Mouse (Mus musculus): Measurements from ENCODE around the gene Ank2. TPM values are rescaled to one million over a fixed set of nuclear protein-coding genes. Genes with fewer than 3 reads are reported as not detected.
"Not testable (repeated sequence)": the region's sequence is repeated elsewhere in the genome, so short reads cannot be mapped to it uniquely, and the experiment has no call there.

The Ank2 gene
- polyA plus RNA-seq, 1 experiment from 2014 or later, result 165 TPM

DNA sequence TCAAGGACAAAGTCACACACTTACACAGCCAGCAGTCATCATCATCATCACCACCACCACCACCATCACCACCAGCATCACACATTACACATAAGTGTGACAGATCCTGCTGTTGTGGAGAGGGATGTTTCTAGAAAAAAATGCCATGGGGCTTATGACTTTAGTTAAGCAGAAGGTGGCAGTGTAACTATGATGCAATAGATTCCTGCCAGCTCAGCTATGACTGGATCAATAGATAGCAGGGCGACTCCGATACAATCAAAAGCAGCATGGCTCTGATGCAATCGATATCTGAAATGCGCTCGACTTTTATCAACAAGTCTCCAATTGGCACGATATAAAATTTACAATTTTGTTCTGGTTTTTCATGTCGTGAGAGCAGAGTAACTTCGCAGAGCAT, 172.8 kb downstream of the Ank2 start:
- H3K36me3 ChIP-seq, result no peaks in the 10 kb centered on the region
- no peak overlapping the region for H3K9ac ChIP-seq
- no peaks in the 10 kb centered on the region for H3K27me3 ChIP-seq
- H3K4me2 ChIP-seq, result no peak overlapping the region
- ATAC-seq (ENCODE audit: low FRiP score), result no peak
- H3K4me3 ChIP-seq, result no peak overlapping the region
- no peaks in the 10 kb centered on the region for H3K9me3 ChIP-seq
- H3K27ac ChIP-seq, result no peak overlapping the region
- H3K4me1 ChIP-seq (replicated peaks), result no peaks in the 10 kb centered on the region
- WGBS, result 85% methylated on average over 8 of the region's 8 CpGs

DNA sequence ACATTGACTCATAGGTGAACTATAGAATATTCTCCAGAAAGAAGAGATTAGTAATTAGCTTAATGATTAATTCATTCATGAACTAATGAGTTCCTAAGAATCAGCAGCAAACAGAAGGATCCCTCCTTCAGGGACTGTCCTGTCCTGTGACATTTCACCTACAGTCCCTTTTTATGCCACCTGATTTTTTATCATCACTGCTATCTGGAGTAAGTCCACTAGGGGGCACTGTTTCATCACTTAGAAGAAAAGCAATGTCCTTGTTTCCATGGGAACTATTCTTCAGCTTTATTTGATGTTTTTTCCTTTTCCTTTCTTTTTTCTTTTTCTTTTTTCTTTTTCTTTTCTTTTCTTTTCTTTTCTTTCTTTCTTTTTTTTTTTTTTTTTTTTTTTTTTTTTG, 176.3 kb downstream of the Ank2 start:
- Histone ChIP-seq H3K9ac (no peak overlapping the region), H3K36me3 (no peaks in the 10 kb centered on the region), H3K27me3 (no peaks in the 10 kb centered on the region), H3K4me1 (replicated peaks) (0 out of 2 replicates have a peak, but pooled peaks cover under 1% of the 10 kb centered on the region), H3K9me3 (no peaks in the 10 kb centered on the region), H3K4me3 (no peak overlapping the region), H3K27ac (no peak overlapping the region), H3K4me2 (no peak overlapping the region)
- no peak for ATAC-seq (ENCODE audit: low FRiP score)

DNA sequence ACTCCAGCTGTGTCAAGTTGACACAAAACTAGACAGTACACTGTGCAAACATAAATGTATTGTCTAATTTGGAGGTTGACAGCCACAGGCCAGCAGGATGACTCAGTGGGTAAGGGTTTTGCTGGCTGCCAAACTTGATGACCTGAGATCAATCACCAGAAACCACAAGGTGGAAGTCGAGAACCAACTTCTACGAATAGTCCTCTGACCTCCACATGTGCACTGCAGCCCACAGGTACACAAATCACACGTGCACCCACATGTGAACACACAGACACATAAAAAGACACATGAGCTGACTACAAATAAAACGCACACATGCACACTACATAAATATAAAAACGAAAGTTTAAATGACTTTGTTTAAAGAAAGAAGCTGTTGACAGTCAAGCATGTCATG, 177.5 kb downstream of the Ank2 start:
- ATAC-seq (ENCODE audit: low FRiP score), result no peak

DNA sequence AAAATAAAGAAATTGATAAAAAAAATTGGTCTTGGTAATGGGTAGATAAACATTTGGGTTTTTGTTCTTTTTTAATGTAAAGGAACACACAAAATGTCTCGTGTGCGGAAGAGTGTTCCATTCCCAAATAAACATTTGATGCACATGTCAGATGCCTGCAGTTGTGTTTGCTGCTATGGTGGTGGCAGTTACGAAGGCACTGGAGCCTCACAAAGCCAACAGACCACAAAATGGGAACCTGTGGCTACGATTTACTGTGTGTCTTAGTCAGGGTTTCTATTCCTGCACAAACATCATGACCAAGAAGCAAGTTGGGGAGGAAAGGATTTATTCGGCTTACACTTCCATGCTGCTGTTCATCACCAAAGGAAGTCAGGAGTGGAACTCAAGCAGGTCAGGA, 178.1 kb downstream of the Ank2 start:
- WGBS, result 91% methylated on average over 5 of the region's 5 CpGs
- H3K36me3 ChIP-seq; H3K4me2 ChIP-seq; H3K4me3 ChIP-seq; H3K4me1 ChIP-seq (replicated peaks); H3K27ac ChIP-seq; H3K9ac ChIP-seq; H3K9me3 ChIP-seq; H3K27me3 ChIP-seq; ATAC-seq (ENCODE audit: low FRiP score): not testable (repeated sequence)

More for the DNA sequence above, 177.5 kb downstream of the Ank2 start:
- Histone ChIP-seq H3K27me3 (no peaks in the 10 kb centered on the region), H3K9ac (no peak overlapping the region), H3K9me3 (no peaks in the 10 kb centered on the region), H3K4me1 (replicated peaks) (0 out of 2 replicates have a peak, but pooled peaks cover 7% of the 10 kb centered on the region), H3K27ac (no peak overlapping the region), H3K36me3 (no peaks in the 10 kb centered on the region), H3K4me2 (no peak overlapping the region), H3K4me3 (no peak overlapping the region)
- WGBS, result 78% methylated on average over 5 of the region's 5 CpGs

DNA sequence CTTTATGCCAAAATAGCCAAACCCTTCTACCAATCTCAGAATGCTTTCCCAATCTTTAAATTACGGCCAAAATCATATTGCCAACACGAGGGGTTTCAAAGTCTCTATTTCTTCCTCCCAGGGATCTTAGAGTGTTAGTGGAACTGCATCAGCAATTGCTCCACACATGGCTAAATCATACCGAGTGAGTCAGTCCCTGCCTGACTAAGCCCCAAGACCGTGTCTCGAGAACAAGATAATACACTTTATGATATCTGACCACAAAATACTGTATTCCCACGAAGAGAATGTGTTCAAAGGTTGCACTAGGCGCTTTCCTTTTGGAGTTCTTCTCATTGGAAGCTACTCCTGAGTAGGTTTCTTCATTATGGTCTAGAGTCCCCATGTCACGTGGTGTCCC, 178.8 kb downstream of the Ank2 start:
- no peak overlapping the region for H3K4me3 ChIP-seq
- H3K4me2 ChIP-seq, result no peak overlapping the region
- no peak for ATAC-seq (ENCODE audit: low FRiP score)
- 90% methylated on average over 8 of the region's 8 CpGs for WGBS
- H3K27ac ChIP-seq, result no peak overlapping the region
- H3K9ac ChIP-seq, result no peak overlapping the region
- H3K9me3 ChIP-seq, result no peaks in the 10 kb centered on the region
- 0 out of 2 replicates have a peak, but pooled peaks cover 7% of the 10 kb centered on the region for H3K4me1 ChIP-seq (replicated peaks)
- H3K36me3 ChIP-seq, result no peaks in the 10 kb centered on the region
- H3K27me3 ChIP-seq, result no peaks in the 10 kb centered on the region

DNA sequence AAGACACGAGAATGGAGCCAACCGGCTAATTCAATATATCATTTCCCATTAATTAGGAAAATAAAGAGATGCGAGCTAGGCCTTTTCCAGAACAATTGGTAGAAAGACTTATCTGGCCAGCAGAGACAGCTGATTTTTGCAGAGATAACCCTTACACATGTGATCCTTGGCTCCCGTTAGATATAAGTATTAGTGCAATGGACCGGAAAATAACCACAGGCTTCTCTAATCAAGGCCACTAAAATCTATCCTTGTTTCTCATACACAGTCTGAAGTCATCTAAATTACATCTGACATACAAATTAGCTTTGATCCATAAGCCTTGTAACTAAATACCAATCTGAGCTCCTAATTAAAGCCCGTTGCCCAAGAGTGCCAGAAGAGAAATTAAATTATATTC, 181.5 kb downstream of the Ank2 start:
- Histone ChIP-seq H3K27me3 (no peaks in the 10 kb centered on the region), H3K27ac (no peak overlapping the region), H3K9me3 (no peaks in the 10 kb centered on the region), H3K36me3 (no peaks in the 10 kb centered on the region), H3K4me3 (no peak overlapping the region), H3K4me1 (replicated peaks) (0 out of 2 replicates have a peak, but pooled peaks cover 7% of the 10 kb centered on the region), H3K4me2 (no peak overlapping the region), H3K9ac (no peak overlapping the region)
- no peak for ATAC-seq (ENCODE audit: low FRiP score)
- 56% methylated on average over 6 of the region's 6 CpGs for WGBS

DNA sequence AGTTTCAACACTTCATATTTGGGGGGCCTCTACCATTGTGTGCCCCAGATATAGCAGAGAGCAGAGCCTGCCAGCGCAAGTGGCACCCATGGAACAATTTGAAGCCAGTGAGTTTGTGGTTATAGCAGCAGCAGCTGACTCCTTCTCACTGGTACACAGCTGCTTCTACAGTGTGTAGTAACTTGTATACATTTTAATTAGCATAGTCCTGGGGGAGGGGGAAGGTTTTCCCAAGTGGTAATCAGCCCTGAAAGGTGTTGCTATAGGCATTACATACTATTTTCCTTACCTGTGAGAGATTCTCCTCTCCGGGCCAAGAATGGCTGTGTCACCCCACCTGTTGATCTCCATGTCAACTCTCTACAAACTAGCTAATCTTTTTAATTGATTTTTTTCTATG, 182.4 kb downstream of the Ank2 start:
- no peaks in the 10 kb centered on the region for H3K36me3 ChIP-seq
- H3K27me3 ChIP-seq, result no peaks in the 10 kb centered on the region
- H3K9me3 ChIP-seq, result no peaks in the 10 kb centered on the region
- H3K4me1 ChIP-seq (replicated peaks), result 0 out of 2 replicates have a peak, but pooled peaks cover 7% of the 10 kb centered on the region
- no peak overlapping the region for H3K4me3 ChIP-seq
- H3K4me2 ChIP-seq, result no peak overlapping the region
- H3K27ac ChIP-seq, result no peak overlapping the region
- ATAC-seq (ENCODE audit: low FRiP score), result no peak
- H3K9ac ChIP-seq, result no peak overlapping the region
- WGBS, result 93% methylated on average over 2 of the region's 2 CpGs

DNA sequence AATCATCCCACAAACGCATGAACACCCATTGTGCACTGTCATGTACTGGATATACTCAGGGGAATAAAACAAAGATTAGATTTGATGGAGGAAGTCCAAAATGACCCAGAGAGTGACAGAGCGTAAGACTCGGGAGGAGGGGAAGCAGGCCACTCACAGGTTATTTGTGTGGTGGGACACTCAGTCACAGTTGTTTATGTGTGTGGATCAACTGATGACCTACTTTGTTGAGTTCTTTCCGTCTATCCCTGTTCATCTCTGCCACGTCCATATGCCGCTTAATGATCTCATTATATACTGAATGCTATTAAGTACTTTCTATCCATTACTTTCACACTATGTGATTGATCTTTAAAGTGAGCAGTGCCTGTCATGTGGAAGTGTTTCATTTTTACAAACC, 187.6 kb downstream of the Ank2 start:
- no peak overlapping the region for H3K4me2 ChIP-seq
- H3K4me1 ChIP-seq (replicated peaks), result no peaks in the 10 kb centered on the region; the same call in 1 of the 2 replicates
- ATAC-seq (ENCODE audit: low FRiP score), result 0 out of 2 replicates have a peak, but pooled peaks have one; percentile 37
- no peaks in the 10 kb centered on the region for H3K27me3 ChIP-seq
- H3K36me3 ChIP-seq, result no peaks in the 10 kb centered on the region
- H3K4me3 ChIP-seq, result no peak overlapping the region
- no peaks in the 10 kb centered on the region for H3K9me3 ChIP-seq
- no peak overlapping the region for H3K27ac ChIP-seq
- 51% methylated on average over 6 of the region's 6 CpGs for WGBS
- no peak overlapping the region for H3K9ac ChIP-seq

DNA sequence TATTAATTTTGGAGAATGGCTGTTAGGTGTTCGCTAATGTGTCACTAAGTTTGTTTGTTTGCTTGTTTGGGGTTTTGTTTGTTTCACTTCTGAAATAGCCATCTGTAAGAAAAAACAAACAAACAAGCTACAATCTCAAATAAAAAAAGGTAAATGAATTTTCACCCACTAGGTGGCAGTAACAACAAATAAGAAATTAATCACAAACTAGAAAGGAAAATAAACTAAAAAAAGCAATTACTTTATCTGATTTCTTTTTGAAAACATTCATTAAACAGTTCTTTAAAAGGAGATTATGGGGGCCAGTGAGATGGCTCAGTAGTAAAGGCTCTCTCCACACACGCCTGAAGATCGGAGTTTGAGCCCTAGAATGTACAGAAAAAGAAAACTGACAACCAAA, 189.1 kb downstream of the Ank2 start:
- Histone ChIP-seq H3K9ac (no peak overlapping the region), H3K9me3 (no peaks in the 10 kb centered on the region), H3K4me2 (no peak overlapping the region), H3K27me3 (no peaks in the 10 kb centered on the region), H3K27ac (no peak overlapping the region), H3K4me3 (no peak overlapping the region), H3K36me3 (no peaks in the 10 kb centered on the region), H3K4me1 (replicated peaks) (no peaks in the 10 kb centered on the region; the same call in 1 of the 2 replicates)
- 86% methylated on average over 3 of the region's 3 CpGs for WGBS
- no peak for ATAC-seq (ENCODE audit: low FRiP score)

DNA sequence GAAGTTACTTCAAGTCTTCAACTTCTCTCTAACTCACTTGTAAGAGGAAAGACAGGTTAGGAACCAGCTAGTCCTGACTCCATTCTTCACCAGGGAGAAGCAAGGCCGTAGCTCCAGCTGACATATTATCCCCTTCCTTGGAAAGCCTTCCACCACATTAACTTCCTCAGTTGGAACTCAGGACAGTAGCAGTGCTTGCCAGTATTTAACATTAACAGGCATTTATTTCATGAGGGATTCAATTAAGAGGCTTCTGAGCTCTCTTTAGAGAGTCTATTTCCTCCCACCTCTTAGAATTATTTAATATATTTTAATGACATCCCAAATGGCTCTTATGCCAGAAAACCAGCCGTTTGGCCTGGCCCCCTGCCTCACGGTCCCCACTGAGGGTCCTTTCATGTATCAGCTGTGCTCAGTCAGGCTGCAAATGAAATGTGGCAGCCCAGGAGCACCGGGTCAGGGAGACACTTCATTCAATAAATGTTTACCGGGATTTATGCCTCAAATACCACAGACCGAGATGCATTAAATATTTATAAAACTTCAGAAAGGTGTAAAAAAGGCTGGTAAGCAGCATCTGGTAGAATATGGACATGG, 195.1 kb downstream of the Ank2 start:
- peak; percentile 60; the same call in 1 of the 2 replicates for ATAC-seq (ENCODE audit: low FRiP score)
- Histone ChIP-seq H3K9ac (no peak overlapping the region), H3K4me2 (no peak overlapping the region), H3K36me3 (no peaks in the 10 kb centered on the region), H3K4me1 (replicated peaks) (peaks cover 35% of the 10 kb centered on the region), H3K27me3 (no peaks in the 10 kb centered on the region), H3K4me3 (no peak overlapping the region), H3K27ac (peak overlapping the region; percentile 44), H3K9me3 (no peaks in the 10 kb centered on the region)
- WGBS, result 15% methylated on average over 6 of the region's 6 CpGs

DNA sequence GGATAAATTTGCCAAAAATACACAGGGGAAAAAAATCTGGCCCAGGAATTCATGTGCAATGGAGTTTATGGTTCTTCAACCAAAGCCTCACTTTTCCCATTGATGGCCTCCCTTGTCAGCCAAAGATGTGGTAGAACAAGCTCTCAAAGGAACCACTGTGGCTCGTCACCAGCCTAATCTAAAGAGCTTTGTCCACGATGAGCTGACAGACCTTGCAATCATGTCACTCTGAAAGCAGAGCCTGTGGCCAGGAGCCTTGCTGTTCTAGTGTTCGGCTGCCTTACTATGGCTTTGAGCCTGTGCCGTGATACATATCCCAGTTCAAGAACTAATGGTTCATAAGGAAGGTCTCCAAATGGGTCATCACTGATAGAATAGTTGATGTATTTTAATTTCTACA, 196.1 kb downstream of the Ank2 start:
- Histone ChIP-seq H3K4me2 (no peak overlapping the region), H3K9me3 (no peaks in the 10 kb centered on the region), H3K4me1 (replicated peaks) (peaks cover 35% of the 10 kb centered on the region), H3K27ac (no peak overlapping the region), H3K36me3 (no peaks in the 10 kb centered on the region), H3K27me3 (no peaks in the 10 kb centered on the region), H3K9ac (no peak overlapping the region), H3K4me3 (no peak overlapping the region)
- 71% methylated on average over 4 of the region's 4 CpGs for WGBS
- no peak for ATAC-seq (ENCODE audit: low FRiP score)

DNA sequence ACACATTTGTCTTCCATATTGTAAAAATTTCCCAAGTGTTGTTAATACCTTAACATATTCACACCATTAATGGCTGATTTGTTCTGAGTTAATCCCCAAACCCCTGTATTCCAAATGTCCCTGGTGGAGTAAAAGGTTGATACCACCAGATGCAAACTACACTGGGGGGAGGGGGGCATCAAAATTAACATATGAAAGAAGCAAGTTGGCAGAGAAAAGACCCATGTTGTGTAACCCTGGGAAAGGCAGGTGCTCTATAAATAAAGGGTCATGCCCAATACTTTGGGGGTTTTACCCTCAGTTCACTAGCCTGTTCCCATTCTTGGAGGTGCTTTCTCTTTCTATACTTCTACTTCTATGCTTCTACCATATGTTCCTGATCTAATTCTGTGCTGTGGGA, 198.4 kb downstream of the Ank2 start:
- no peak overlapping the region for H3K4me3 ChIP-seq
- 0 out of 2 replicates have a peak overlapping the region, but pooled peaks have one; percentile 19 for H3K27ac ChIP-seq
- ATAC-seq (ENCODE audit: low FRiP score), result no peak

DNA sequence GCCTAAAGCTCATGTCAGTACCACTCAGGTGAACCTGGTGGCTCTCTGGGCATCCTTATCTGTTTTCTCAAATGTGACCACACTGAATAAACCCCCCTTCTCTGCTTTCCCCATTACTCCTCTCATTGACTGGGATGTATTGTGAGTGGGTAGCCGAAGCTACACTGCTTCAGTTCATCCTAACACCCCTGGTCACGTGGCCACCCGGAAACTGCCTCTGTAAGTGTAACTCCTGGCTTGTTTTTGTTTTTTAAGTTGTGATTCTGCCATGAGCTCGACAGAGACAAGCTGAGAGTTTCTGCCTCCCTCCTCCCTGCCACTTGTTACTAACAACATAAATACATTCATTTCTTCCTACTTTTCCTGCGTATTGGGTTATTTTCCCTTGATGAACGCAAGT, 203.2 kb downstream of the Ank2 start:
- H3K4me2 ChIP-seq, result no peak overlapping the region
- H3K9me3 ChIP-seq, result no peaks in the 10 kb centered on the region
- no peak overlapping the region for H3K9ac ChIP-seq
- H3K27me3 ChIP-seq, result no peaks in the 10 kb centered on the region
- H3K4me3 ChIP-seq, result no peak overlapping the region
- no peaks in the 10 kb centered on the region for H3K36me3 ChIP-seq
- WGBS, result 76% methylated on average over 6 of the region's 6 CpGs
- peaks cover 48% of the 10 kb centered on the region for H3K4me1 ChIP-seq (replicated peaks)
- no peak for ATAC-seq (ENCODE audit: low FRiP score)
- H3K27ac ChIP-seq, result no peak overlapping the region

More for the DNA sequence above, 198.4 kb downstream of the Ank2 start:
- no peaks in the 10 kb centered on the region for H3K36me3 ChIP-seq
- H3K9ac ChIP-seq, result no peak overlapping the region
- no peak overlapping the region for H3K4me2 ChIP-seq
- H3K9me3 ChIP-seq, result no peaks in the 10 kb centered on the region
- no peaks in the 10 kb centered on the region for H3K27me3 ChIP-seq
- peaks cover 46% of the 10 kb centered on the region for H3K4me1 ChIP-seq (replicated peaks)

All from hindbrain, embryonic 13.5 days (tissue).